Mouse (Mus musculus) spleen, adult 2 months (tissue): ENCODE results near the gene Tomm6.

Experiments used
- CTCF ChIP-seq: fragments of 200-500 bp; IDR thresholded peaks from 2 replicates; pipeline ENCODE4 v1.5.1; 2011; ENCODE audit warnings: mild to moderate bottlenecking, inconsistent platforms; ENCODE audit not compliant: insufficient read depth, insufficient read length, insufficient replicate concordance; ENCODE audit errors: extremely low read depth
- POLR2A ChIP-seq: fragments of 200-500 bp; IDR thresholded peaks from 2 replicates; pipeline ENCODE4 v1.6.1; 2011; ENCODE audit warnings: low read depth, low read length, inconsistent platforms

GRCm38 (mm10) chr17:47721183-47721582 is 33.0 kb upstream of the Tomm6 start:
- no peak for TF ChIP-seq CTCF
- TF ChIP-seq POLR2A: no peak
